Mouse (Mus musculus): ENCODE results near the gene Cnn3. TPM values are rescaled to one million over a fixed set of nuclear protein-coding genes. Genes with fewer than 3 reads are reported as not detected.

The Cnn3 gene
- polyA plus RNA-seq, 1 experiment from 2014 or later: 342 TPM

DNA sequence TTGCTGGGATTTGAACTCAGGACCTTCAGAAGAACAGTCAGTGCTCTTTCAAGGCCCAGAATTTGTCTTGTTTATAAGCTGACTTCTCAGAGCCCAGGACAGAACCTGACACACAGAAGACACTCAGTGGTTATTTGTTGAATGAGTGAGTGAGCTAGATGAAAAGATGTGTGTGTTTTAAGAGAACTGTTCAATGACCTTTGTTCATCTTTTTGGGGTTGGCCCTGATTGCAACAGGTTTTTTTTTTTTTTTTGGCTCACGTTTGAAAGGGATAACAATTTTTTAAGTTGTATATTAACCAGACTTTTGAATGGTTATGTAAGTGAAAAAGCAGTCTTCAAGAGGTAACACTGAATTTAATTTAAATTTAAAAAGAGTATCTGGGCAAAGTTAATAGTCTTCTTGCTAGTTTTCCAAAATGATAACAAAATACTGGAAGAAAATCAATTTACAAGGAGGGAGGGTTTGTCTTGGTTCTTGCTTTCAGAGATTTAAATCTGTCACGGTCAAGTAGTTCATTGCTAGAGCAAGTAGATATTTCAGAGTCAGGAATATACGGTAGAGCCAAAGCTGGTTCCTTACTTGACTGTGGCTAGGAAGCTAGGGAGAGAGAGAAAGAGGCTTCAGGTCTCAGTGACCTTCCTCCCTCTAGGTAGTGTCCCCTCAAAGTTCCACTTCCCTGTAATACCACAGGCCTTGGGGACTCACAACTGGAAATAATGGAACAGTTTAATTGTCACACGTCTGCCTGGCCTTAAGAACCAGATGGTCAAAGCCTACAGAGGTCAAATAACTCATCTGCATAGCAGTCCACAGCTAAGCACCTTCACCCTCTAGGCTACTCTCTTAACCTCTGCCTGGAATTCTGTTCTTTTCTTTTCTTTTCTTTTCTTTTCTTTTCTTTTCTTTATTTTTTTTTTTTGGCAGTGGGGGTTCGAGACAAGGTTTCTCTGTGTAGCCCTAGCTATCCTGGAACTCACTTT, 9.8 kb upstream of the Cnn3 start:
- Histone ChIP-seq H3K4me1 (ENCODE audit: insufficient read depth, low read depth, low read length) (no peaks in the 10 kb centered on the region), H3K9ac (replicated peaks; ENCODE audit: low read depth) (no peak overlapping the region), H3K9me3 (ENCODE audit: low read length) (no peaks in the 10 kb centered on the region), H3K4me2 (replicated peaks; ENCODE audit: low read depth, low read length) (no peak overlapping the region), H3K27me3 (replicated peaks; ENCODE audit: insufficient read depth, low read length) (no peaks in the 10 kb centered on the region), H3K27ac (ENCODE audit: low read length) (no peak overlapping the region), H3K36me3 (ENCODE audit: insufficient read depth, low read length) (no peaks in the 10 kb centered on the region), H3K4me3 (ENCODE audit: low read depth, low read length) (no peak overlapping the region)
- TF ChIP-seq EP300 (IDR thresholded peaks at IDR 0.05) (no peak), CTCF (IDR thresholded peaks at IDR 0.05) (no peak)
- ATAC-seq (no peak), DNase-seq (ENCODE audit: low spot score) (no peak)
- 73% methylated on average over 5 of the region's 5 CpGs for WGBS

- Histone ChIP-seq H3K36me3 (ENCODE audit: insufficient read depth, low read length) (no peaks in the 10 kb centered on the region), H3K9ac (replicated peaks; ENCODE audit: low read depth) (no peak overlapping the region), H3K27me3 (replicated peaks; ENCODE audit: insufficient read depth, low read length) (no peaks in the 10 kb centered on the region), H3K4me3 (ENCODE audit: low read depth, low read length) (no peak overlapping the region), H3K27ac (ENCODE audit: low read length) (no peak overlapping the region), H3K4me1 (ENCODE audit: insufficient read depth, low read depth, low read length) (no peaks in the 10 kb centered on the region), H3K4me2 (replicated peaks; ENCODE audit: low read depth, low read length) (no peak overlapping the region), H3K9me3 (ENCODE audit: low read length) (no peaks in the 10 kb centered on the region)
- 58% methylated on average over 14 of the region's 14 CpGs for WGBS
- DNase-seq (ENCODE audit: low spot score): no peak
- ATAC-seq: no peak; the same call in 1 of the 2 replicates
- TF ChIP-seq CTCF (IDR thresholded peaks at IDR 0.05) (no peak), EP300 (IDR thresholded peaks at IDR 0.05) (no peak)
Measured at GRCm38 (mm10) chr3:121417379-121418250, 8.7 kb upstream of the Cnn3 start.

GRCm38 (mm10) chr3:121418251-121418601, 8.1 kb upstream of the Cnn3 start:
- Histone ChIP-seq H3K9ac (replicated peaks; ENCODE audit: low read depth) (no peak overlapping the region), H3K36me3 (ENCODE audit: insufficient read depth, low read length) (no peaks in the 10 kb centered on the region), H3K27me3 (replicated peaks; ENCODE audit: insufficient read depth, low read length) (no peaks in the 10 kb centered on the region), H3K9me3 (ENCODE audit: low read length) (no peaks in the 10 kb centered on the region), H3K4me2 (replicated peaks; ENCODE audit: low read depth, low read length) (no peak overlapping the region), H3K4me1 (ENCODE audit: insufficient read depth, low read depth, low read length) (no peaks in the 10 kb centered on the region), H3K27ac (ENCODE audit: low read length) (no peak overlapping the region), H3K4me3 (ENCODE audit: low read depth, low read length) (no peak overlapping the region)
- TF ChIP-seq CTCF (IDR thresholded peaks at IDR 0.05) (no peak), EP300 (IDR thresholded peaks at IDR 0.05) (no peak)
- ATAC-seq: no peak
- WGBS: 57% methylated on average over 6 of the region's 6 CpGs
- no peak for DNase-seq (ENCODE audit: low spot score)

DNA sequence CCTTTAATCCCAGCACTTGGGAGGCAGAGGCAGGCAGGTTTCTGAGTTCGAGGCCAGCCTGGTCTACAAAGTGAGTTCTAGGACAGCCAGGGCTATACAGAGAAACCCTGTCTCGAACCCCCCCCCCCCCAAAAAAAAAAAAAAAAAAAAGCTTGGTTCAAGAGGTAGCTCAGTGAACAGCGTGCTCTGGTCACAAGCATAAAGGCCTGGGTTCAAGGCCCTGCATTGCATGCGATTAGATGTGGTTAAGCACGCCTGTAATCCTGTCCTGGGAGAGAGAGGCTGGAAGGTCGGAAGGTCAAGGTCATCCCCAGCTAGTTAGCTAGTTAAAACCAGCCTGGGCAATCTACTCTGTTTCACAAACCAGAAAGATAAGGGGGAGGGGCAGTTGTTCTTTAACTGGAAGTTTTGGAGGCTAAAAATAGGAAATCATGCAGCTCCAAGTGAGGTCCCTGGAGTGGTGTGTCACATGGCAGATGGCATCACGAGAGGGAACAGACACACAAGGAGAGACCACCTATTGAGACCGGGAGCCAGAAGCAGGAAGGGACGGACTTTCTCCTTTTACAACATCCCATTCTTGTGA, 7.4 kb upstream of the Cnn3 start:
- no peaks in the 10 kb centered on the region for H3K36me3 ChIP-seq (ENCODE audit: insufficient read depth, low read length)
- 90% methylated on average over 9 of the region's 9 CpGs for WGBS
- no peak overlapping the region for H3K4me2 ChIP-seq (replicated peaks; ENCODE audit: low read depth, low read length)
- H3K4me3 ChIP-seq (ENCODE audit: low read depth, low read length): no peak overlapping the region
- ATAC-seq (no peak), DNase-seq (ENCODE audit: low spot score) (no peak)
- H3K4me1 ChIP-seq (ENCODE audit: insufficient read depth, low read depth, low read length): no peaks in the 10 kb centered on the region
- H3K27me3 ChIP-seq (replicated peaks; ENCODE audit: insufficient read depth, low read length): no peaks in the 10 kb centered on the region
- no peak overlapping the region for H3K9ac ChIP-seq (replicated peaks; ENCODE audit: low read depth)
- no peaks in the 10 kb centered on the region for H3K9me3 ChIP-seq (ENCODE audit: low read length)
- no peak overlapping the region for H3K27ac ChIP-seq (ENCODE audit: low read length)
- TF ChIP-seq CTCF (IDR thresholded peaks at IDR 0.05) (no peak), EP300 (IDR thresholded peaks at IDR 0.05) (no peak)

- ATAC-seq (no peak), DNase-seq (ENCODE audit: low spot score) (no peak)
- Histone ChIP-seq H3K9me3 (ENCODE audit: low read length) (no peaks in the 10 kb centered on the region), H3K36me3 (ENCODE audit: insufficient read depth, low read length) (no peaks in the 10 kb centered on the region), H3K4me3 (ENCODE audit: low read depth, low read length) (no peak overlapping the region), H3K9ac (replicated peaks; ENCODE audit: low read depth) (no peak overlapping the region), H3K27ac (ENCODE audit: low read length) (no peak overlapping the region), H3K4me2 (replicated peaks; ENCODE audit: low read depth, low read length) (no peak overlapping the region), H3K27me3 (replicated peaks; ENCODE audit: insufficient read depth, low read length) (0 out of 2 replicates have a peak, but pooled peaks cover 3% of the 10 kb centered on the region), H3K4me1 (ENCODE audit: insufficient read depth, low read depth, low read length) (peaks cover 5% of the 10 kb centered on the region; the same call in 1 of the 2 replicates)
- WGBS: 75% methylated on average over 8 of the region's 8 CpGs
- TF ChIP-seq EP300 (IDR thresholded peaks at IDR 0.05) (no peak), CTCF (IDR thresholded peaks at IDR 0.05) (no peak)
Measured at GRCm38 (mm10) chr3:121422405-121422804, 3.9 kb upstream of the Cnn3 start.
